Mouse (Mus musculus) midbrain, embryonic 12.5 days (tissue): ENCODE measurements around the gene Dmgdh. TPM values are rescaled to one million over a fixed set of nuclear protein-coding genes. Genes with fewer than 3 reads are reported as not detected.

ENCODE experiments used
- ATAC-seq: fragments of 200-750 bp; cut with Nextera tagmentation; 2 replicates; pipeline ENCODE4 v1.8.0; 2017; ENCODE audit warnings: low read depth, moderate TSS enrichment, moderate library complexity; ENCODE audit not compliant: low FRiP score
- H3K27ac ChIP-seq: fragments of 300-500 bp; sonication (generic); replicated peaks from 2 replicates; pipeline ENCODE4 v1.5.1; 2016; ENCODE audit warnings: mild to moderate bottlenecking
- H3K27me3 ChIP-seq: fragments of 300-500 bp; sonication (generic); 2 replicates; pipeline ENCODE4 v1.6.1; 2016; ENCODE audit warnings: mild to moderate bottlenecking
- H3K36me3 ChIP-seq: fragments of 300-500 bp; sonication (generic); 2 replicates; pipeline ENCODE4 v1.6.1; 2016
- H3K4me1 ChIP-seq: fragments of 300-500 bp; sonication (generic); 2 replicates; pipeline ENCODE4 v1.6.1; 2016
- H3K4me2 ChIP-seq: fragments of 300-500 bp; sonication (generic); replicated peaks from 2 replicates; pipeline ENCODE4 v1.6.1; 2016; ENCODE audit warnings: mild to moderate bottlenecking, moderate library complexity
- H3K4me3 ChIP-seq: fragments of 300-500 bp; sonication (generic); 2 replicates; pipeline ENCODE4 v1.5.1; 2016; ENCODE audit warnings: mild to moderate bottlenecking
- H3K9ac ChIP-seq: fragments of 300-500 bp; sonication (generic); replicated peaks from 2 replicates; pipeline ENCODE4 v1.6.1; 2016; ENCODE audit warnings: mild to moderate bottlenecking, moderate library complexity
- H3K9me3 ChIP-seq: fragments of 300-500 bp; sonication (generic); 2 replicates; pipeline ENCODE4 v1.6.1; 2016; ENCODE audit warnings: mild to moderate bottlenecking
- WGBS: fragments of 180-500 bp; shearing (Covaris S2); methylation state at CpG from one replicate; pipeline ENCODE4 v1.1.7; 2016; 5-methylcytosine and 5-hydroxymethylcytosine counted together
- microRNA-seq: library from miRNA; unstranded; fragments of <30 nt; microRNA quantifications from one replicate; pipeline ENCODE4, GENCODE M21; 2017
- polyA plus RNA-seq: library from polyadenylated mRNA; unstranded; fragments of >200 nt; fragmentation: Nextera tagmentation; extraction: Ambion mirVana; gene quantifications from 2 replicates; pipeline ENCODE4 v1.2.1, GENCODE M21; 2016

Dmgdh gene
- polyA plus RNA-seq, 1 experiment from 2014 or later, result not detected

- Histone ChIP-seq H3K36me3 (no peaks in the 10 kb centered on the region), H3K27ac (no peak overlapping the region), H3K4me3 (no peak overlapping the region), H3K9me3 (no peaks in the 10 kb centered on the region), H3K27me3 (no peaks in the 10 kb centered on the region), H3K4me2 (no peak overlapping the region), H3K9ac (no peak overlapping the region), H3K4me1 (no peaks in the 10 kb centered on the region)
- WGBS, result 73% methylated on average over 3 of the region's 3 CpGs
- ATAC-seq, result no peak
Measured at GRCm38 (mm10) chr13:93785329-93785728, 111.1 kb downstream of the Dmgdh start.

GRCm38 (mm10) chr13:93786051-93786450, 111.8 kb downstream of the Dmgdh start:
- WGBS, result 83% methylated on average over 2 of the region's 2 CpGs
- H3K4me1 ChIP-seq, result no peaks in the 10 kb centered on the region
- H3K9ac ChIP-seq, result no peak overlapping the region
- H3K27me3 ChIP-seq, result no peaks in the 10 kb centered on the region
- H3K4me3 ChIP-seq, result no peak overlapping the region
- H3K36me3 ChIP-seq, result no peaks in the 10 kb centered on the region
- ATAC-seq, result no peak
- no peak overlapping the region for H3K4me2 ChIP-seq
- H3K27ac ChIP-seq, result no peak overlapping the region
- H3K9me3 ChIP-seq, result no peaks in the 10 kb centered on the region

- Histone ChIP-seq H3K4me1 (no peaks in the 10 kb centered on the region), H3K27ac (no peak overlapping the region), H3K4me2 (no peak overlapping the region), H3K4me3 (no peak overlapping the region), H3K9me3 (no peaks in the 10 kb centered on the region), H3K9ac (no peak overlapping the region), H3K27me3 (no peaks in the 10 kb centered on the region), H3K36me3 (no peaks in the 10 kb centered on the region)
- 81% methylated on average over 8 of the region's 8 CpGs for WGBS
- no peak for ATAC-seq
Measured at GRCm38 (mm10) chr13:93787647-93788046, 113.4 kb downstream of the Dmgdh start.

- no peak overlapping the region for H3K27ac ChIP-seq
- H3K9me3 ChIP-seq, result no peaks in the 10 kb centered on the region
- no peak overlapping the region for H3K4me3 ChIP-seq
- 49% methylated on average over 11 of the region's 11 CpGs for WGBS
- H3K9ac ChIP-seq, result no peak overlapping the region
- ATAC-seq, result peak; percentile 87
- H3K4me2 ChIP-seq, result no peak overlapping the region
- H3K4me1 ChIP-seq, result 0 out of 2 replicates have a peak, but pooled peaks cover 3% of the 10 kb centered on the region
- H3K36me3 ChIP-seq, result no peaks in the 10 kb centered on the region
- no peaks in the 10 kb centered on the region for H3K27me3 ChIP-seq
Measured at GRCm38 (mm10) chr13:93792945-93793642, 118.9 kb downstream of the Dmgdh start.

- WGBS, result 86% methylated on average over 10 of the region's 10 CpGs
- H3K9me3 ChIP-seq, result peaks cover 2% of the 10 kb centered on the region; the same call in 1 of the 2 replicates
Measured at GRCm38 (mm10) chr13:93793643-93794182, 119.5 kb downstream of the Dmgdh start.

GRCm38 (mm10) chr13:93797011-93797600, 122.9 kb downstream of the Dmgdh start:
- no peak overlapping the region for H3K9ac ChIP-seq
- peaks cover 2% of the 10 kb centered on the region; the same call in 1 of the 2 replicates for H3K9me3 ChIP-seq
- 87% methylated on average over 5 of the region's 5 CpGs for WGBS
- H3K4me3 ChIP-seq, result no peak overlapping the region
- H3K4me2 ChIP-seq, result no peak overlapping the region
- no peaks in the 10 kb centered on the region for H3K36me3 ChIP-seq
- H3K27ac ChIP-seq, result no peak overlapping the region
- no peaks in the 10 kb centered on the region for H3K27me3 ChIP-seq
- ATAC-seq, result no peak
- 0 out of 2 replicates have a peak, but pooled peaks cover 3% of the 10 kb centered on the region for H3K4me1 ChIP-seq

More at GRCm38 (mm10) chr13:93793643-93794182, 119.5 kb downstream of the Dmgdh start:
- Histone ChIP-seq H3K4me3 (no peak overlapping the region), H3K9ac (no peak overlapping the region), H3K27me3 (no peaks in the 10 kb centered on the region), H3K36me3 (no peaks in the 10 kb centered on the region), H3K4me2 (no peak overlapping the region), H3K27ac (no peak overlapping the region), H3K4me1 (0 out of 2 replicates have a peak, but pooled peaks cover 3% of the 10 kb centered on the region)
- ATAC-seq, result 0 out of 2 replicates have a peak, but pooled peaks have one; percentile 21

Small RNA genes within 50 kb of the gene (microRNA-seq; reads per million reads assigned to microRNA genes)
- not detected for gene Mir5624

Other genes with a start within 250 kb of the Dmgdh start
- gene Jmy, start 174.6 kb upstream of the Dmgdh start, polyA plus RNA-seq, result 8.9 and 11.0 TPM in 2 replicates
- gene Bhmt, start 36.5 kb upstream of the Dmgdh start, polyA plus RNA-seq, result 0.05 and 0.26 TPM in 2 replicates
- gene Bhmt2, start 131 bp upstream of the Dmgdh start, polyA plus RNA-seq, result not detected in 2 replicates
- 9.8 and 10.3 TPM in 2 replicates for gene Arsb, start 97.2 kb downstream of the Dmgdh start, polyA plus RNA-seq